Mouse (Mus musculus) embryonic facial prominence, embryonic 15.5 days (tissue): Measurements from ENCODE around the gene Shroom3. TPM values are rescaled to one million over a fixed set of nuclear protein-coding genes. Genes with fewer than 3 reads are reported as not detected.
"Not testable (repeated sequence)": the region's sequence is repeated elsewhere in the genome, so short reads cannot be mapped to it uniquely, and the experiment has no call there.

ENCODE experiments used
- ATAC-seq: fragments of 200-750 bp; cut with Nextera tagmentation; 2 replicates; pipeline ENCODE4 v1.8.0; 2017; ENCODE audit warnings: low read depth, moderate TSS enrichment; ENCODE audit not compliant: insufficient number of reproducible peaks, low FRiP score, low TSS enrichment
- H3K27ac ChIP-seq: fragments of 300-500 bp; sonication (generic); replicated peaks from 2 replicates; pipeline ENCODE4 v1.5.1; 2015; ENCODE audit warnings: mild to moderate bottlenecking, inconsistent platforms
- H3K27me3 ChIP-seq: fragments of 300-500 bp; sonication (generic); 2 replicates; pipeline ENCODE4 v1.6.1; 2015; ENCODE audit warnings: inconsistent platforms
- H3K36me3 ChIP-seq: fragments of 300-500 bp; sonication (generic); 2 replicates; pipeline ENCODE4 v1.6.1; 2015; ENCODE audit warnings: mild to moderate bottlenecking, inconsistent platforms
- H3K4me1 ChIP-seq: fragments of 300-500 bp; sonication (generic); 2 replicates; pipeline ENCODE4 v1.6.1; 2015; ENCODE audit warnings: inconsistent platforms
- H3K4me2 ChIP-seq: fragments of 300-500 bp; sonication (generic); replicated peaks from 2 replicates; pipeline ENCODE4 v1.6.1; 2015; ENCODE audit warnings: mild to moderate bottlenecking, inconsistent platforms
- H3K4me3 ChIP-seq: fragments of 300-500 bp; sonication (generic); replicated peaks from 2 replicates; pipeline ENCODE4 v1.5.1; 2015; ENCODE audit warnings: mild to moderate bottlenecking, inconsistent platforms
- H3K9ac ChIP-seq: fragments of 300-500 bp; sonication (generic); 2 replicates; pipeline ENCODE4 v1.6.1; 2015; ENCODE audit warnings: inconsistent platforms
- H3K9me3 ChIP-seq: fragments of 300-500 bp; sonication (generic); replicated peaks from 2 replicates; pipeline ENCODE4 v1.6.1; 2016; ENCODE audit warnings: inconsistent platforms
- WGBS: fragments of 180-500 bp; shearing (Covaris S2); methylation state at CpG from one replicate; pipeline ENCODE4 v1.1.7; 2015; 5-methylcytosine and 5-hydroxymethylcytosine counted together
- polyA plus RNA-seq: library from polyadenylated mRNA; unstranded; fragments of >200 nt; fragmentation: Nextera tagmentation; extraction: Ambion mirVana; gene quantifications from 2 replicates; pipeline ENCODE4 v1.2.1, GENCODE M21; 2015

The Shroom3 gene
- polyA plus RNA-seq, 1 experiment from 2014 or later, result 3.9 TPM

- no peak for ATAC-seq
- Histone ChIP-seq H3K4me2 (no peak overlapping the region), H3K36me3 (no peaks in the 10 kb centered on the region), H3K9me3 (no peaks in the 10 kb centered on the region), H3K4me1 (peaks cover 16% of the 10 kb centered on the region), H3K9ac (no peak overlapping the region), H3K27ac (no peak overlapping the region), H3K4me3 (no peak overlapping the region), H3K27me3 (no peaks in the 10 kb centered on the region)
- WGBS, result 63% methylated on average over 14 of the region's 14 CpGs
Measured at GRCm38 (mm10) chr5:92919390-92919789, 236.2 kb downstream of the Shroom3 start.

GRCm38 (mm10) chr5:92920984-92921383, 237.7 kb downstream of the Shroom3 start:
- no peak overlapping the region for H3K4me2 ChIP-seq
- no peak overlapping the region for H3K9ac ChIP-seq
- H3K9me3 ChIP-seq, result no peaks in the 10 kb centered on the region
- ATAC-seq, result no peak
- H3K27ac ChIP-seq, result no peak overlapping the region
- H3K4me3 ChIP-seq, result no peak overlapping the region
- H3K4me1 ChIP-seq, result peaks cover 14% of the 10 kb centered on the region
- no peaks in the 10 kb centered on the region for H3K36me3 ChIP-seq
- H3K27me3 ChIP-seq, result no peaks in the 10 kb centered on the region
- 87% methylated on average over 8 of the region's 8 CpGs for WGBS

GRCm38 (mm10) chr5:92921728-92922127, 238.5 kb downstream of the Shroom3 start:
- H3K4me1 ChIP-seq, result peaks cover 14% of the 10 kb centered on the region
- no peaks in the 10 kb centered on the region for H3K9me3 ChIP-seq
- no peak overlapping the region for H3K4me2 ChIP-seq
- H3K9ac ChIP-seq, result no peak overlapping the region
- H3K4me3 ChIP-seq, result no peak overlapping the region
- no peak for ATAC-seq
- H3K36me3 ChIP-seq, result no peaks in the 10 kb centered on the region
- 79% methylated on average over 8 of the region's 8 CpGs for WGBS
- H3K27ac ChIP-seq, result no peak overlapping the region
- H3K27me3 ChIP-seq, result no peaks in the 10 kb centered on the region

- 92% methylated on average over 5 of the region's 5 CpGs for WGBS
Measured at GRCm38 (mm10) chr5:92922981-92923380, 239.7 kb downstream of the Shroom3 start.

GRCm38 (mm10) chr5:92924851-92925477, 241.7 kb downstream of the Shroom3 start:
- no peak overlapping the region for H3K27ac ChIP-seq

More at GRCm38 (mm10) chr5:92922981-92923380, 239.7 kb downstream of the Shroom3 start:
- not testable (repeated sequence) for H3K36me3 ChIP-seq, H3K4me3 ChIP-seq, H3K4me2 ChIP-seq, H3K27ac ChIP-seq, H3K9ac ChIP-seq, H3K9me3 ChIP-seq, ATAC-seq, H3K27me3 ChIP-seq
- H3K4me1 ChIP-seq, result peaks cover 14% of the 10 kb centered on the region

GRCm38 (mm10) chr5:92927667-92928066, 244.4 kb downstream of the Shroom3 start:
- no peak overlapping the region for H3K27ac ChIP-seq
- ATAC-seq, result no peak
- H3K4me1 ChIP-seq, result peaks cover 18% of the 10 kb centered on the region
- H3K9me3 ChIP-seq, result no peaks in the 10 kb centered on the region
- 64% methylated on average over 10 of the region's 10 CpGs for WGBS
- no peaks in the 10 kb centered on the region for H3K36me3 ChIP-seq
- no peak overlapping the region for H3K4me3 ChIP-seq
- H3K27me3 ChIP-seq, result no peaks in the 10 kb centered on the region
- no peak overlapping the region for H3K9ac ChIP-seq
- no peak overlapping the region for H3K4me2 ChIP-seq

More at GRCm38 (mm10) chr5:92924851-92925477, 241.7 kb downstream of the Shroom3 start:
- H3K4me3 ChIP-seq, result peak overlapping the region; percentile 23
- H3K9ac ChIP-seq, result no peak overlapping the region
- WGBS, result 10% methylated on average over 17 of the region's 17 CpGs
- peak; percentile 63; the same call in 1 of the 2 replicates for ATAC-seq
- H3K9me3 ChIP-seq, result no peaks in the 10 kb centered on the region
- H3K4me2 ChIP-seq, result peak overlapping the region; percentile 33
- no peaks in the 10 kb centered on the region for H3K36me3 ChIP-seq
- no peaks in the 10 kb centered on the region for H3K27me3 ChIP-seq
- peaks cover 12% of the 10 kb centered on the region for H3K4me1 ChIP-seq

GRCm38 (mm10) chr5:92930557-92930956, 247.3 kb downstream of the Shroom3 start:
- 51% methylated on average over 6 of the region's 6 CpGs for WGBS
- ATAC-seq, result no peak
- H3K27me3 ChIP-seq, result no peaks in the 10 kb centered on the region
- no peak overlapping the region for H3K4me3 ChIP-seq
- H3K9me3 ChIP-seq, result no peaks in the 10 kb centered on the region
- no peak overlapping the region for H3K4me2 ChIP-seq
- H3K4me1 ChIP-seq, result peaks cover 7% of the 10 kb centered on the region
- no peaks in the 10 kb centered on the region for H3K36me3 ChIP-seq
- no peak overlapping the region for H3K9ac ChIP-seq
- H3K27ac ChIP-seq, result no peak overlapping the region

- no peaks in the 10 kb centered on the region for H3K27me3 ChIP-seq
- no peak overlapping the region for H3K4me3 ChIP-seq
- peaks cover 7% of the 10 kb centered on the region for H3K4me1 ChIP-seq
- WGBS, result 56% methylated on average over 16 of the region's 16 CpGs
- no peak overlapping the region for H3K27ac ChIP-seq
- ATAC-seq, result 0 out of 2 replicates have a peak, but pooled peaks have one; percentile 23
- no peak overlapping the region for H3K9ac ChIP-seq
- H3K9me3 ChIP-seq, result no peaks in the 10 kb centered on the region
- H3K36me3 ChIP-seq, result no peaks in the 10 kb centered on the region
- no peak overlapping the region for H3K4me2 ChIP-seq
Measured at GRCm38 (mm10) chr5:92931298-92931697, 248.1 kb downstream of the Shroom3 start.

- no peaks in the 10 kb centered on the region for H3K36me3 ChIP-seq
- no peak for ATAC-seq
- no peak overlapping the region for H3K4me2 ChIP-seq
- peaks cover 7% of the 10 kb centered on the region for H3K4me1 ChIP-seq
- 70% methylated on average over 10 of the region's 10 CpGs for WGBS
- H3K9me3 ChIP-seq, result no peaks in the 10 kb centered on the region
- no peak overlapping the region for H3K9ac ChIP-seq
- no peak overlapping the region for H3K27ac ChIP-seq
- no peaks in the 10 kb centered on the region for H3K27me3 ChIP-seq
- no peak overlapping the region for H3K4me3 ChIP-seq
Measured at GRCm38 (mm10) chr5:92933010-92933409, 249.8 kb downstream of the Shroom3 start.

- Histone ChIP-seq H3K27ac (no peak overlapping the region), H3K27me3 (no peaks in the 10 kb centered on the region), H3K36me3 (no peaks in the 10 kb centered on the region), H3K9me3 (no peaks in the 10 kb centered on the region), H3K4me3 (no peak overlapping the region), H3K9ac (no peak overlapping the region), H3K4me1 (peaks cover 7% of the 10 kb centered on the region), H3K4me2 (no peak overlapping the region)
- WGBS, result 75% methylated on average over 7 of the region's 7 CpGs
- no peak for ATAC-seq
Measured at GRCm38 (mm10) chr5:92933599-92934217, 250.5 kb downstream of the Shroom3 start.

- ATAC-seq, result no peak
- H3K27ac ChIP-seq, result no peak overlapping the region
- no peak overlapping the region for H3K4me2 ChIP-seq
- no peaks in the 10 kb centered on the region for H3K9me3 ChIP-seq
- no peaks in the 10 kb centered on the region for H3K27me3 ChIP-seq
- WGBS, result 70% methylated on average over 7 of the region's 7 CpGs
- no peak overlapping the region for H3K9ac ChIP-seq
- no peaks in the 10 kb centered on the region for H3K36me3 ChIP-seq
- H3K4me3 ChIP-seq, result no peak overlapping the region
- peaks cover 7% of the 10 kb centered on the region for H3K4me1 ChIP-seq
Measured at GRCm38 (mm10) chr5:92934269-92934939, 251.2 kb downstream of the Shroom3 start.
